Mouse (Mus musculus) neural tube, embryonic 15.5 days (tissue): ENCODE measurements around the gene Cyp4a14. TPM values are rescaled to one million over a fixed set of nuclear protein-coding genes. Genes with fewer than 3 reads are reported as not detected.

Source experiments
- polyA plus RNA-seq: library from polyadenylated mRNA; unstranded; fragments of >200 nt; fragmentation: Nextera tagmentation; extraction: Ambion mirVana; gene quantifications from 2 replicates; pipeline ENCODE4 v1.2.1, GENCODE M21; 2015

Gene Cyp4a14
- polyA plus RNA-seq, 1 experiment from 2014 or later, result not detected

Other genes starting within 250 kb of the Cyp4a14 start
- gene Cyp4a12a, start 197.1 kb downstream of the Cyp4a14 start, polyA plus RNA-seq, result not detected in 2 replicates
- not detected in 2 replicates for gene Cyp4a12b, start 84.5 kb downstream of the Cyp4a14 start, polyA plus RNA-seq
- gene Cyp4a30b, start 43.5 kb downstream of the Cyp4a14 start, polyA plus RNA-seq, result not detected in 2 replicates
- gene Cyp4a10, start 22.1 kb upstream of the Cyp4a14 start, polyA plus RNA-seq, result not detected in 2 replicates
- not detected in 2 replicates for gene Cyp4a31, start 67.5 kb upstream of the Cyp4a14 start, polyA plus RNA-seq
- gene Cyp4a32, start 104.8 kb upstream of the Cyp4a14 start, polyA plus RNA-seq, result not detected in 2 replicates
- 1.3 TPM in 2 replicates for gene Cyp4b1, start 151.6 kb upstream of the Cyp4a14 start, polyA plus RNA-seq
- gene Efcab14, start 241.6 kb upstream of the Cyp4a14 start, polyA plus RNA-seq, result 15.3 and 22.3 TPM in 2 replicates